Mouse (Mus musculus) lung, adult 2 months (tissue): ENCODE measurements around the gene Gpr83.

ENCODE experiments used
- CTCF ChIP-seq: fragments of 200-500 bp; IDR thresholded peaks from 2 replicates; pipeline ENCODE4 v1.5.1; 2011; ENCODE audit warnings: mild to moderate bottlenecking, low read length, control low read depth; ENCODE audit not compliant: insufficient read depth
- POLR2A ChIP-seq: fragments of 200-500 bp; IDR thresholded peaks from 2 replicates; pipeline ENCODE4 v1.6.1; 2011; ENCODE audit warnings: low read depth, mild to moderate bottlenecking, control low read depth, low read length, borderline replicate concordance; ENCODE audit errors: extremely low read depth

- TF ChIP-seq CTCF (no peak), POLR2A (no peak)
Observed at GRCm38 (mm10) chr9:14868326-14868725, 8.3 kb downstream of the Gpr83 start.
